Mouse (Mus musculus): ENCODE measurements around the gene Gtsf1. TPM values are rescaled to one million over a fixed set of nuclear protein-coding genes. Genes with fewer than 3 reads are reported as not detected.

Gtsf1 gene
- polyA plus RNA-seq, 1 experiment from 2014 or later: not detected

- H3K9me3 ChIP-seq: no peaks in the 10 kb centered on the region
- 81% methylated on average over 1 of the region's 1 CpGs for WGBS
- peaks cover 46% of the 10 kb centered on the region for H3K4me1 ChIP-seq
- H3K27ac ChIP-seq (replicated peaks): no peak overlapping the region
- no peak for DNase-seq (ENCODE audit: low spot score)
- H3K4me3 ChIP-seq: no peak overlapping the region
- H3K36me3 ChIP-seq (replicated peaks): peaks cover 15% of the 10 kb centered on the region
- H3K27me3 ChIP-seq (replicated peaks; ENCODE audit: low read depth, poor library complexity, severe bottlenecking): no peaks in the 10 kb centered on the region
Measured at GRCm38 (mm10) chr15:103361269-103361668, 69.0 kb downstream of the Gtsf1 start.

- WGBS: 93% methylated on average over 5 of the region's 5 CpGs
- no peak overlapping the region for H3K27ac ChIP-seq (replicated peaks)
- no peak overlapping the region for H3K4me3 ChIP-seq
- H3K36me3 ChIP-seq (replicated peaks): peaks cover 28% of the 10 kb centered on the region
- DNase-seq (ENCODE audit: low spot score): no peak
- H3K4me1 ChIP-seq: peaks cover 37% of the 10 kb centered on the region
- no peaks in the 10 kb centered on the region for H3K9me3 ChIP-seq
- no peaks in the 10 kb centered on the region for H3K27me3 ChIP-seq (replicated peaks; ENCODE audit: low read depth, poor library complexity, severe bottlenecking)
Measured at GRCm38 (mm10) chr15:103359869-103360602, 70.2 kb downstream of the Gtsf1 start.

GRCm38 (mm10) chr15:103359122-103359510 lies 71.2 kb downstream of the Gtsf1 start:
- no peaks in the 10 kb centered on the region for H3K27me3 ChIP-seq (replicated peaks; ENCODE audit: low read depth, poor library complexity, severe bottlenecking)
- H3K36me3 ChIP-seq (replicated peaks): peaks cover 37% of the 10 kb centered on the region
- 55% methylated on average over 1 of the region's 1 CpGs for WGBS
- peak overlapping the region; percentile 86 for H3K27ac ChIP-seq (replicated peaks)
- no peak for DNase-seq (ENCODE audit: low spot score)
- H3K4me3 ChIP-seq: no peak overlapping the region
- no peaks in the 10 kb centered on the region for H3K9me3 ChIP-seq
- H3K4me1 ChIP-seq: peaks cover 28% of the 10 kb centered on the region

GRCm38 (mm10) chr15:103358278-103359121 lies 71.8 kb downstream of the Gtsf1 start:
- Histone ChIP-seq H3K4me3 (peak overlapping the region; percentile 19; the same call in 1 of the 2 replicates), H3K9me3 (no peaks in the 10 kb centered on the region), H3K36me3 (replicated peaks) (peaks cover 43% of the 10 kb centered on the region), H3K4me1 (peaks cover 27% of the 10 kb centered on the region), H3K27ac (replicated peaks) (peak overlapping the region; percentile 86), H3K27me3 (replicated peaks; ENCODE audit: low read depth, poor library complexity, severe bottlenecking) (no peaks in the 10 kb centered on the region)
- peak; percentile 70 for DNase-seq (ENCODE audit: low spot score)
- WGBS: 31% methylated on average over 4 of the region's 4 CpGs

GRCm38 (mm10) chr15:103357817-103358216 lies 72.5 kb downstream of the Gtsf1 start:
- H3K4me3 ChIP-seq: no peak overlapping the region
- H3K9me3 ChIP-seq: no peaks in the 10 kb centered on the region
- peaks cover 27% of the 10 kb centered on the region for H3K4me1 ChIP-seq
- peak overlapping the region; percentile 86 for H3K27ac ChIP-seq (replicated peaks)
- peaks cover 50% of the 10 kb centered on the region for H3K36me3 ChIP-seq (replicated peaks)
- DNase-seq (ENCODE audit: low spot score): no peak
- H3K27me3 ChIP-seq (replicated peaks; ENCODE audit: low read depth, poor library complexity, severe bottlenecking): no peaks in the 10 kb centered on the region
- WGBS: 80% methylated on average over 4 of the region's 4 CpGs

- Histone ChIP-seq H3K27ac (replicated peaks) (no peak overlapping the region), H3K9me3 (no peaks in the 10 kb centered on the region), H3K36me3 (replicated peaks) (peaks cover 65% of the 10 kb centered on the region), H3K4me3 (no peak overlapping the region), H3K4me1 (peaks cover 22% of the 10 kb centered on the region), H3K27me3 (replicated peaks; ENCODE audit: low read depth, poor library complexity, severe bottlenecking) (no peaks in the 10 kb centered on the region)
- WGBS: 80% methylated on average over 4 of the region's 4 CpGs
- DNase-seq (ENCODE audit: low spot score): no peak
Measured at GRCm38 (mm10) chr15:103356130-103356529, 74.1 kb downstream of the Gtsf1 start.

- H3K27me3 ChIP-seq (replicated peaks; ENCODE audit: low read depth, poor library complexity, severe bottlenecking): no peaks in the 10 kb centered on the region
- WGBS: 89% methylated on average over 4 of the region's 4 CpGs
- H3K4me3 ChIP-seq: no peak overlapping the region
- DNase-seq (ENCODE audit: low spot score): no peak
- H3K4me1 ChIP-seq: peaks cover 22% of the 10 kb centered on the region
- peaks cover 72% of the 10 kb centered on the region for H3K36me3 ChIP-seq (replicated peaks)
- no peak overlapping the region for H3K27ac ChIP-seq (replicated peaks)
- H3K9me3 ChIP-seq: no peaks in the 10 kb centered on the region
Measured at GRCm38 (mm10) chr15:103355420-103355819, 74.8 kb downstream of the Gtsf1 start.

GRCm38 (mm10) chr15:103354690-103355089 lies 75.6 kb downstream of the Gtsf1 start:
- Histone ChIP-seq H3K27me3 (replicated peaks; ENCODE audit: low read depth, poor library complexity, severe bottlenecking) (no peaks in the 10 kb centered on the region), H3K36me3 (replicated peaks) (peaks cover 80% of the 10 kb centered on the region), H3K27ac (replicated peaks) (no peak overlapping the region), H3K9me3 (no peaks in the 10 kb centered on the region), H3K4me1 (peaks cover 21% of the 10 kb centered on the region), H3K4me3 (no peak overlapping the region)
- WGBS: 84% methylated on average over 2 of the region's 2 CpGs
- DNase-seq (ENCODE audit: low spot score): no peak

GRCm38 (mm10) chr15:103353511-103354256 lies 76.6 kb downstream of the Gtsf1 start:
- Histone ChIP-seq H3K4me3 (no peak overlapping the region), H3K27me3 (replicated peaks; ENCODE audit: low read depth, poor library complexity, severe bottlenecking) (no peaks in the 10 kb centered on the region), H3K27ac (replicated peaks) (no peak overlapping the region), H3K9me3 (no peaks in the 10 kb centered on the region), H3K36me3 (replicated peaks) (peaks cover 90% of the 10 kb centered on the region), H3K4me1 (peaks cover 11% of the 10 kb centered on the region)
- WGBS: 93% methylated on average over 11 of the region's 11 CpGs
- no peak for DNase-seq (ENCODE audit: low spot score)

- H3K27me3 ChIP-seq (replicated peaks; ENCODE audit: low read depth, poor library complexity, severe bottlenecking): no peaks in the 10 kb centered on the region
- no peak overlapping the region for H3K4me3 ChIP-seq
- H3K9me3 ChIP-seq: no peaks in the 10 kb centered on the region
- peaks cover 98% of the 10 kb centered on the region for H3K36me3 ChIP-seq (replicated peaks)
- DNase-seq (ENCODE audit: low spot score): peak; percentile 71
- WGBS: 55% methylated on average over 4 of the region's 4 CpGs
- no peak overlapping the region for H3K27ac ChIP-seq (replicated peaks)
- peaks cover 2% of the 10 kb centered on the region; the same call in 1 of the 2 replicates for H3K4me1 ChIP-seq
Measured at GRCm38 (mm10) chr15:103352856-103353255, 77.4 kb downstream of the Gtsf1 start.
